Mouse (Mus musculus) forebrain, embryonic 16.5 days (tissue): ENCODE measurements around the gene Mylk2. TPM values are rescaled to one million over a fixed set of nuclear protein-coding genes. Genes with fewer than 3 reads are reported as not detected.
A peak's percentile ranks its signal among the peaks of the same experiment; 100 is the strongest.

Experiments
- ATAC-seq: fragments of 200-750 bp; cut with Nextera tagmentation; 2 replicates; pipeline ENCODE4 v1.8.0; 2017; ENCODE audit warnings: mild to moderate bottlenecking, moderate library complexity
- H3K27ac ChIP-seq: fragments of 300-500 bp; sonication (generic); 2 replicates; pipeline ENCODE4 v1.5.1; 2014; ENCODE audit warnings: low read length, control low read depth
- H3K27me3 ChIP-seq: fragments of 300-500 bp; sonication (generic); replicated peaks from 2 replicates; pipeline ENCODE4 v1.6.1; 2014; ENCODE audit warnings: low read length; ENCODE audit not compliant: control insufficient read depth, insufficient read depth
- H3K36me3 ChIP-seq: fragments of 300-500 bp; sonication (generic); 2 replicates; pipeline ENCODE4 v1.6.1; 2014; ENCODE audit not compliant: control insufficient read depth, insufficient read depth
- H3K4me1 ChIP-seq: fragments of 300-500 bp; sonication (generic); replicated peaks from 2 replicates; pipeline ENCODE4 v1.6.1; 2014; ENCODE audit warnings: low read length; ENCODE audit not compliant: control insufficient read depth, insufficient read depth
- H3K4me2 ChIP-seq: fragments of 300-500 bp; sonication (generic); 2 replicates; pipeline ENCODE4 v1.6.1; 2014; ENCODE audit warnings: mild to moderate bottlenecking, low read length, control low read depth
- H3K4me3 ChIP-seq: fragments of 300-500 bp; sonication (generic); replicated peaks from 2 replicates; pipeline ENCODE4 v1.5.1; 2014; ENCODE audit warnings: mild to moderate bottlenecking, low read length, control low read depth
- H3K9ac ChIP-seq: fragments of 300-500 bp; sonication (generic); replicated peaks from 2 replicates; pipeline ENCODE4 v1.6.1; 2014; ENCODE audit warnings: low read depth, low read length, control low read depth
- H3K9me3 ChIP-seq: fragments of 300-500 bp; sonication (generic); 2 replicates; pipeline ENCODE4 v1.6.1; 2016; ENCODE audit warnings: low read length; ENCODE audit not compliant: control insufficient read depth
- WGBS: fragments of 180-500 bp; shearing (Covaris S2); extraction: QIAGEN DNeasy Blood & Tissue Kit; methylation state at CpG from one replicate; pipeline ENCODE4 v1.1.7; 2014; 5-methylcytosine and 5-hydroxymethylcytosine counted together
- polyA plus RNA-seq: library from polyadenylated mRNA; unstranded; fragments of >200 nt; fragmentation: Nextera tagmentation; extraction: Ambion mirVana; gene quantifications from 2 replicates; pipeline ENCODE4 v1.2.1, GENCODE M21; 2015

Mylk2 gene
- polyA plus RNA-seq, 1 experiment from 2014 or later: not detected

- peaks cover 7% of the 10 kb centered on the region for H3K27me3 ChIP-seq
- H3K4me2 ChIP-seq: no peak overlapping the region
- H3K27ac ChIP-seq: no peak overlapping the region
- no peak for ATAC-seq
- peaks cover 13% of the 10 kb centered on the region for H3K4me1 ChIP-seq
- no peaks in the 10 kb centered on the region for H3K9me3 ChIP-seq
- no peak overlapping the region for H3K4me3 ChIP-seq
- H3K9ac ChIP-seq: no peak overlapping the region
- no peaks in the 10 kb centered on the region for H3K36me3 ChIP-seq
- 50% methylated on average over 14 of the region's 14 CpGs for WGBS
These were observed 3.8 kb upstream of the Mylk2 start for GRCm38 (mm10) chr2:152907114-152907943.

GRCm38 (mm10) chr2:152909848-152910247, 1.3 kb upstream of the Mylk2 start:
- Histone ChIP-seq H3K4me2 (no peak overlapping the region), H3K27ac (no peak overlapping the region), H3K27me3 (peaks cover 17% of the 10 kb centered on the region), H3K36me3 (no peaks in the 10 kb centered on the region), H3K9ac (no peak overlapping the region), H3K4me1 (peaks cover 17% of the 10 kb centered on the region), H3K4me3 (no peak overlapping the region), H3K9me3 (no peaks in the 10 kb centered on the region)
- WGBS: 87% methylated on average over 6 of the region's 6 CpGs
- no peak for ATAC-seq

- WGBS: 34% methylated on average over 6 of the region's 6 CpGs
- no peak for ATAC-seq
- peaks cover 16% of the 10 kb centered on the region for H3K4me1 ChIP-seq
- H3K27ac ChIP-seq: no peak overlapping the region
- no peak overlapping the region for H3K4me2 ChIP-seq
- H3K9me3 ChIP-seq: no peaks in the 10 kb centered on the region
- H3K9ac ChIP-seq: no peak overlapping the region
- no peak overlapping the region for H3K4me3 ChIP-seq
- H3K27me3 ChIP-seq: peaks cover 17% of the 10 kb centered on the region
- no peaks in the 10 kb centered on the region for H3K36me3 ChIP-seq
These were observed 280 bp downstream of the Mylk2 start for GRCm38 (mm10) chr2:152911432-152911831.

GRCm38 (mm10) chr2:152913471-152913870, 2.3 kb downstream of the Mylk2 start:
- Histone ChIP-seq H3K9me3 (no peaks in the 10 kb centered on the region), H3K36me3 (no peaks in the 10 kb centered on the region), H3K27me3 (peaks cover 17% of the 10 kb centered on the region), H3K27ac (no peak overlapping the region), H3K9ac (no peak overlapping the region), H3K4me3 (no peak overlapping the region), H3K4me2 (no peak overlapping the region), H3K4me1 (peaks cover 4% of the 10 kb centered on the region; the same call in 1 of the 2 replicates)
- no peak for ATAC-seq
- 37% methylated on average over 7 of the region's 7 CpGs for WGBS

- Histone ChIP-seq H3K36me3 (no peaks in the 10 kb centered on the region), H3K27ac (no peak overlapping the region), H3K4me3 (no peak overlapping the region; the same call in 1 of the 2 replicates), H3K9me3 (no peaks in the 10 kb centered on the region), H3K4me2 (peak overlapping the region; percentile 36), H3K4me1 (peaks cover 4% of the 10 kb centered on the region; the same call in 1 of the 2 replicates), H3K9ac (peak overlapping the region; percentile 36; the same call in 1 of the 2 replicates), H3K27me3 (peaks cover 17% of the 10 kb centered on the region)
- WGBS: 3% methylated on average over 18 of the region's 18 CpGs
- ATAC-seq: peak; percentile 89
These were observed 3.4 kb downstream of the Mylk2 start for GRCm38 (mm10) chr2:152914310-152915120.

- WGBS: 70% methylated on average over 4 of the region's 4 CpGs
- H3K36me3 ChIP-seq: no peaks in the 10 kb centered on the region
- H3K4me3 ChIP-seq: no peak overlapping the region
- ATAC-seq: no peak
- no peak overlapping the region for H3K27ac ChIP-seq
- H3K9ac ChIP-seq: no peak overlapping the region
- peaks cover 17% of the 10 kb centered on the region for H3K27me3 ChIP-seq
- H3K4me2 ChIP-seq: no peak overlapping the region
- no peaks in the 10 kb centered on the region for H3K9me3 ChIP-seq
- peaks cover 4% of the 10 kb centered on the region; the same call in 1 of the 2 replicates for H3K4me1 ChIP-seq
These were observed 4.3 kb downstream of the Mylk2 start for GRCm38 (mm10) chr2:152915453-152915852.

- peaks cover 17% of the 10 kb centered on the region for H3K27me3 ChIP-seq
- no peak overlapping the region for H3K4me2 ChIP-seq
- peaks cover 4% of the 10 kb centered on the region; the same call in 1 of the 2 replicates for H3K4me1 ChIP-seq
- H3K9ac ChIP-seq: no peak overlapping the region
- no peak overlapping the region for H3K27ac ChIP-seq
- H3K4me3 ChIP-seq: no peak overlapping the region
- H3K36me3 ChIP-seq: no peaks in the 10 kb centered on the region
- no peaks in the 10 kb centered on the region for H3K9me3 ChIP-seq
- 58% methylated on average over 5 of the region's 5 CpGs for WGBS
- ATAC-seq: no peak
These were observed 5.0 kb downstream of the Mylk2 start for GRCm38 (mm10) chr2:152916111-152916510.

GRCm38 (mm10) chr2:152917671-152918070, 6.5 kb downstream of the Mylk2 start:
- H3K9ac ChIP-seq: no peak overlapping the region
- no peak overlapping the region for H3K4me2 ChIP-seq
- H3K27me3 ChIP-seq: peaks cover 10% of the 10 kb centered on the region
- no peak overlapping the region for H3K27ac ChIP-seq
- no peak for ATAC-seq
- no peaks in the 10 kb centered on the region for H3K9me3 ChIP-seq
- no peaks in the 10 kb centered on the region for H3K36me3 ChIP-seq
- H3K4me1 ChIP-seq: peaks cover 4% of the 10 kb centered on the region; the same call in 1 of the 2 replicates
- 61% methylated on average over 9 of the region's 9 CpGs for WGBS
- no peak overlapping the region for H3K4me3 ChIP-seq

- Histone ChIP-seq H3K9ac (no peak overlapping the region), H3K4me3 (no peak overlapping the region), H3K4me1 (peaks cover 4% of the 10 kb centered on the region), H3K27ac (no peak overlapping the region), H3K9me3 (no peaks in the 10 kb centered on the region), H3K4me2 (no peak overlapping the region), H3K27me3 (no peaks in the 10 kb centered on the region), H3K36me3 (no peaks in the 10 kb centered on the region)
- WGBS: 48% methylated on average over 7 of the region's 7 CpGs
- ATAC-seq: no peak
These were observed 11.2 kb downstream of the Mylk2 start for GRCm38 (mm10) chr2:152922376-152922775.
